Mouse (Mus musculus) embryo, embryonic 10 days (tissue): ENCODE data around the gene Smco3.
A peak's percentile ranks its signal among the peaks of the same experiment; 100 is the strongest.
"Not testable (repeated sequence)": the region's sequence is repeated elsewhere in the genome, so short reads cannot be mapped to it uniquely, and the experiment has no call there.

ENCODE experiments used
- DNase-seq: peaks from one replicate; pipeline ENCODE4 v3.0.0-alpha.2; 2015; ENCODE audit warnings: low spot score

Smco3 gene

GRCm38 (mm10) chr6:136805409-136805775 lies 29.9 kb downstream of the Smco3 start:
- no peak for DNase-seq

DNA sequence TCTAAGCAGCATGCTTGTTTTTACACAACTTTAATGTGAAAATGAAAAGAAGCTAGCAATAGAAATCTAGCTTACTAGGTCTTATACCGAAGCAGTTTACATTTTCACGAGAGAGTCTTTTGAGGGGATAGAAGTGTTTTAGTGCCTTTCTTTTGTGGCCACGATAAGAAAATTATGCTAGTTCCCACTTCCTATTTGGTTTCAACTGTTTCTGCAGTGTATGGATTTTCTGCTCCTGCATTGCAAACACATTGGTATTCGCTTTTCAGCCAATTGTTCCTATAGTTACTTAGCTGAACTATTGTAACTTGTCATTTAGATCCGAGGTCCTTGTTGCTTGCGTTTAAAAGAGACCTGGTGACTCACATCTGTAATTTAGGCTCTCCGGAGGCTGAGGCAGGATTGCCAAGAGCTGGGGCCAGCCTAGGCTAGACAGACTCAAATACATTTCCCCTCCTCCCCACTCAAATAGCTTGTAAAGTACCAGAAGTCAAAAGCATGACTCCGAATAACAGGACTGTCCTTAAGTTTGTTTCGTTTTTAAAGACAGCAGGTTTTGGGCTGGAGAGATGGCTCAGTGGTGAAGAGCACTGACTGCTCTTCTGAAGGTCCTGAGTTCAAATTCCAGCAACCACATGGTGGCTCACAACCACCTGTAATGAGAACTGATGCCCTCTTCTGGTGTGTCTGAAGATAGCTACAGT lies 30.4 kb downstream of the Smco3 start:
- DNase-seq: peak; percentile 33

GRCm38 (mm10) chr6:136803739-136804633 lies 31.3 kb downstream of the Smco3 start, which contains the start of gene Hist4h4:
Gene Hist4h4 (minus strand): TSS chr6:136804415.
- peak; percentile 91 for DNase-seq

DNA sequence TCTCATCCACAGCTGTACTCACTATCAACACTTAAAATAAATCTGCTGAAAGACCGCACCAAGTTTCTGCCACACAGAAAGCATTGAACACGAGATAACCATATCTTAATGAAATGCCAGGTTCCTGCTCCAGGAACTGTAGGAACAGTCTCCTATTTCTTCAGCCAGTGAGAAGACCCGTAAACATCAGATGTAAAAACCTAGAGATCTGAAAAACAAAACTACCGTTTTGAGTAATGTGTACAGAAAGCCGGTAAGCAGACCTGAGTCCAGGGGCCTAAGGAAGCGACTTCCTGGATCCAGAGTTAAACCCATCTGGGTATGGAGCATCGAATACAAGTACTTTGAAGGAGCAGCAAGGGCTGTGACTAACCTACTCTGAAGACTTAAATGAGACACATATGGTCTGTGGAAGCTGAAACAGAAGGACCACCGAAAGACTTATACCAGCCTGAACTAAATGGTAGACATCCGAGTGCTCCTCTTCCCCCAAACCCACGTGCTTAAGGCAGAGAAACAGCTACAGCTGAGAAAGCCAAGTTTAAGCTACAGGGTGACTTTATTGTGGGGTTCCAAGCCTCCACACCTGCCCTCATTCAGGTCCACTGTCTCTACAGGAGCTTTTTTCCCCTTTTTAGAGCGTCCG lies 32.0 kb downstream of the Smco3 start:
- no peak for DNase-seq

- no peak for DNase-seq
Measured at GRCm38 (mm10) chr6:136801274-136801673, 34.0 kb downstream of the Smco3 start.

GRCm38 (mm10) chr6:136800710-136801109 lies 34.5 kb downstream of the Smco3 start:
- DNase-seq: no peak

DNA sequence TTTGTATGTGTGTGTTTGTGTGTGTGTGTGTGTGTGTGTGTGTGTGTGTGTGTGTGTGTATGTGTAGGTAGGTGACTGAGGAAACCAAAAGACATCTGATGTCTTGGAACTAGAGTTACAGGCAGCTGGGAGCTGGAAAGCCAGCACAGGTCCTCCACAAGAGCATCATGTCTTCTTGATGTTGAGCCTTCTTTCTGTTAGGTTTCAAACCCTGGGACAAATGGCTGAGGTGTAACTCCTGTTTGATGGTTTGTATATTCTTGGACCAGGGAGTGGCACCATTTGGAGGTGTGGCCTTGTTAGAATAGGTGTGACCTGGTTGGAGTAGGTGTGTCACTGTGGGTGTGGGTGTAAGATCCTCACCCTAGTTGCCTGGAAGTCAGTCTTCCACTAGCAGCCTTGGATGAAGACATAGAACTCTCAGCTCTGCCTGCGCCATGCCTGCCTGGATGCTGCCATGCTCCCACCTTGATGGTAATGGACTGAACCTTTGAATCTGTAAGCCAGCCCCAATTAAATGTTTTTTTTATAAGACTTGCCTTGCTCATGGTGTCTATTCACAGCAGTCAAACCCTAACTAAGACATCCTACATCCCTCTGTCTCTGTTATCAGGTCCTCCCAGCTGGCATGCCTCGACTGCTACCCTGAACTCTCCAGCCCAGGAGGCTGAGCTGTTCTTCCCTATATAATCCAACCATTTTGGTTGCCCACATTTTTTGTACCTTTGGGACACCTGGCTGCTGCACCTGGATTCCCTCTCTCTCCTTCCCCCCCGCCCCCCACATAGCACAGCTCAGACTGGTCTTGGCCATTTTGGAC lies 37.2 kb downstream of the Smco3 start:
- DNase-seq: not testable (repeated sequence)

DNA sequence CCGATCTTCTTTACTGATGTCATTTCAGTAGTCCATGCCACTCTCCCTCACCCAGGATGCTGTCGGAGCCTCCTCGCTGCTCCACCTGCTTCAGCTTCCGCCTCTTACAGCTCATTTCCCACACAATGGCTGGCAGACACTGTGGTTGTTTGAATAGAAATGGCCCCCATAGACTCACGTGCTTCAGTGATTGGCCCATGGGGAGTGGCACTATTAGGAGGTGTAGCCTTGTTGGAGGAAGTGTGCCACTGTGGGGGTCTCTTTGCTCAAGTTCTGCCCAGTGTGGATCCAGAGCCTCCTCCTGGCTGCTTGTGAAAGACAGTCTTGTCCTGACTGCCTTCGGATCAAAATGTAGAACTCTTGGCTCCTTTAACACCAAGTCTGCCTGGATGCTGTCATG lies 39.4 kb downstream of the Smco3 start:
- DNase-seq: no peak

GRCm38 (mm10) chr6:136795110-136795509 lies 40.1 kb downstream of the Smco3 start:
- no peak for DNase-seq

GRCm38 (mm10) chr6:136793831-136794525 lies 41.3 kb downstream of the Smco3 start:
- peak; percentile 27 for DNase-seq

DNA sequence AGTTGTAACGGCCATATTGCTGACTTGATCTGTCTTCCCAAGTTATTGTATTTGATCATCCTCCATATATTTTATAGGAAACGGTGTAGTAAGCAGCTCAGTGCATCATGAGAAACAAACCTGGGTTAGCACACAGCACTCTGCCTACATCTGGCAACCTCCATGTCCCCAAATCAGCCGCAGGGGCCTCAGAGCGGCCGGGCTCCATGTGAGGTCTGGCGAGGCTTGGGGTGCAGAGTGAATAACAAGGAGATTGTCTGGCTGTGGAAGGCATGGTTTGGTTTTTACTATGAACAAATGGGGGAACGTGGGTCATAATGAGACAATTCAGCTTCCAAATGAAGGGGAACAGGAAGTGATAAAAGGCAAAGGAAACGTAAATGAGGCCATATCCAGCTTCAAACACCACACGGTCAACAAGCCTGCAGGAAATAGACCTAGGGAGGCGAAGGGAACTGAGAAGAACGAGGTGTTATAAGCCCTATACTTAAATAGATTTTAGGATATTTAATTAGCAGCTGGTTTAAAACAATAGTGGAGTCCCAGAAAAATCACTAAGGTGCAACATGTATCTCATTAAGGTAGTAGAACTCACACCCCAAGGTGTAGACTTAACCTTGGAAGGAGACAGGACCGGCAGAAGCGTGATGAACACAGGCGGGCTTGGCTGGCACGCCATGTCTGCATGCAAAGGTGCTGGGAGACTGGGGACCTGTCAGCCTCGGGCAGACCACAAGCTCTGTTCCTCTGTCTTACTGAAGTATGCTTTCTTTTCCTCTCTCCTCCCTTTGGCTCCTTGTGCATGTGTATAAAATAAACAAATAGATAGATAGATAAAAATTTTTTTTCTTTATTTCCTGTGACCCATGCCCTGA lies 42.1 kb downstream of the Smco3 start:
- peak; percentile 27 for DNase-seq

GRCm38 (mm10) chr6:136789391-136789971 lies 45.8 kb downstream of the Smco3 start:
- DNase-seq: no peak

DNA sequence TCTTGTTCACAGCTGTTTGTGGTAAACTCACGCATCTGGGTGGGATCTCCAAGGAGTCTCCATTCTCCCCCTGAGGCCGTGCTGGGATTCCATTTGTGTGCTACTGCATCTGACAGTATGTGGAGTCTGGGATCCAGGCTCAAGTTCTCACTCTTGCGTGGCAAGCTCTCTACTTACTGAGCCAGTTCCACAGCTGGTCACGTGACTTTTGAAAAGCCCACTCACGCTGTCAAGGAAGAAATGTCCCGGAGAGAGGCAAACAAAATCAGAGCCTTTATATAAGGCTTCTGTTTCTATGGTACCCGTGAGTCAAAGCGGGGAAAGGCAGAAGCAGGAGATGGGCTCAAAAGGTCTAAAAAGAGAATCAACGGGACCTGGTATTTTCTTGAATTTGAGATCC lies 52.5 kb downstream of the Smco3 start:
- no peak for DNase-seq

- DNase-seq: no peak
Measured at GRCm38 (mm10) chr6:136782146-136782545, 53.1 kb downstream of the Smco3 start.

- DNase-seq: no peak
Measured at GRCm38 (mm10) chr6:136781377-136781986, 53.8 kb downstream of the Smco3 start, which contains the start of gene Gucy2c. Gene Gucy2c (minus strand): TSS chr6:136781765.
